Mouse (Mus musculus): Measurements from ENCODE around the gene Prkcsh. TPM values are rescaled to one million over a fixed set of nuclear protein-coding genes. Genes with fewer than 3 reads are reported as not detected.

Prkcsh gene
- polyA plus RNA-seq, 1 experiment from 2014 or later: 93.8 TPM

DNA sequence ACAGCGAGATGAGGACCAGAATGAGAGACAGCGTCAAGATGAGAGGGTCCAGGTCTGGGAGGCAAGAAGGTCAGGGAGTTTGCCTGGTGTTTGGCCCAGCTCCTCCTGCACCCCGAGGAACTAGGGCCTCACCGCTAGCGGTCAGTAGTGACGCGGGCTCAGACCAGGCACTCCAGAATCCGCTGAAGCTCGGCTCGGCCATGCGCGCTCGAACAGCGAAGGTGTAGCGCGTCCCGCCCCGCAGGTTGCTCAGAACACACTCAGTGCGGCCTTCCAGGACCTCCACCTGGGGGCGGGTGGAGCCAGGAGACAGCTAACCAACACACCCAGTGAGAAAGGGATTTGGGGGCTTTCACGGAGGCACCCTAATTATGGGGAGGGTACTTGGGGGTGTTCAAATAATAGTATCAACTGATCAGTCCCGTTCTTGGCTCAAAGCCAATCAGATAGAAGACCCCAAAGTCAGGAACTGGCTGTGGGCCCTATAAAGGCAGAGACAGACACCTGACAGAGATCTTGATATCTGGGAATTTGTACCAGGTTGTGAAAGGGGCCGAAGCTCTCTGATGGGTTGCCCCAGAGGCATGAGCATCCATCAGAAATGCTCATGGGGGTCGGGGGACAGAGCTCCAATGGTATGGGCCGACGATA, 41.9 kb upstream of the Prkcsh start:
- Histone ChIP-seq H3K4me2 (ENCODE audit: low read length) (no peak overlapping the region), H3K27me3 (replicated peaks; ENCODE audit: control insufficient read depth, insufficient read depth, low read length) (peaks cover 43% of the 10 kb centered on the region), H3K9ac (ENCODE audit: low read length) (no peak overlapping the region), H3K27ac (ENCODE audit: low read depth) (no peak overlapping the region), H3K4me1 (replicated peaks; ENCODE audit: control insufficient read depth, insufficient read depth, low read length) (peaks cover 15% of the 10 kb centered on the region; the same call in 1 of the 2 replicates), H3K36me3 (ENCODE audit: control insufficient read depth, insufficient read depth, low read length) (no peaks in the 10 kb centered on the region), H3K9me3 (ENCODE audit: control insufficient read depth, low read length) (no peaks in the 10 kb centered on the region), H3K4me3 (ENCODE audit: low read depth, low read length) (no peak overlapping the region)
- ATAC-seq (replicated peaks; ENCODE audit: low FRiP score, low TSS enrichment, low read depth) (no peak), DNase-seq (ENCODE audit: low spot score) (peak; percentile 64)
- WGBS: 14% methylated on average over 26 of the region's 26 CpGs

DNA sequence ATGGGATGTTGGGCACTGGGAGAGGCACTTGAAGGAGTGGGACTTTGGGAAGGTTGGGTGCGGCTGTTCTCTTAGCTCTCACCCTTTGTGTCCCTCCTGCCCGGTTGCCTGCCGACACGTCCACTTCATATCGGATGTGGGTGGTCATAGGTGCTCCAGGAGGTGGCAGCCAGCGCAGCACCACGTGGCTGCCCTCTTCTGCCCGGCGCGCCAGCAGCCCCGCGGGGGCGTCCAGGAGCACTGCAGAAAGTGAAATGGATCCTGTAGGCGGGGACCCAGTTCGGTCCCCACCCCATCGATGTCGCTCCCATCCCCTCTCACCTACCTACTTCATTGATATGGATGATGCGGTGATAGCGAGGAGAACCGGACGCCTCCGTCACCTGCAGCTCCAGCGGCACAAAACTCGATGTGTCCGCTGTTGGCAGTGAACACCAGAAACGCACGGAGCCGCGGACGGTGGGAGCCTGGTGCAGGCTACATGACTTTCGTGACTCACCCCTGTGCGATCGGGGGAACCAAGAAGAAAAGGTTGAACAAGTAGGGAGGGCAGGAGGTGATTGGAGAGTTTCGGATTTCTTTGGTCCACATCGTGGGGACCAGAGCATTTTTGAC, 41.1 kb upstream of the Prkcsh start:
- DNase-seq (ENCODE audit: low spot score): no peak
- H3K27ac ChIP-seq (ENCODE audit: low read depth): no peak overlapping the region
- 1% methylated on average over 35 of the region's 35 CpGs for WGBS

DNA sequence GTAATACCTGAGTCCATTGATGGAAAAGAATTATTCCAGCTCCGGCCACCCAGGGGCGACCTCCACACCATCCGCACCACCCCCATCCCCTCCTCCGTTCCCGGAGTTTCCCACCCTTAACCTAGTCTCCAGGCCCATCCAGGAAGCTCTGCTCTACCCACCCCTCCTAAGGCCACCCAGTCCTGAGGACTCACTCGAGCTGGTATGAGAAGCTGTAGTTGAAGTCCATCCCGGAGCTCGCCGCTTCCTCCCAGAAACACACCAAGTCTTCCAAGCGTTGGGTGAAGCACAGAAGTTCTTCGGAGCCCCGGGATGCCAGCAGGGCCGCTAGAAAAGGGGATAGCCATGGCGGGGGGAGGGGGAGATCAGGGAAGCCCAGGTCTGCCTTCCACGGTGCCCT, 40.6 kb upstream of the Prkcsh start:
- Histone ChIP-seq H3K36me3 (ENCODE audit: control insufficient read depth, insufficient read depth, low read length) (no peaks in the 10 kb centered on the region), H3K4me1 (replicated peaks; ENCODE audit: control insufficient read depth, insufficient read depth, low read length) (peaks cover 15% of the 10 kb centered on the region; the same call in 1 of the 2 replicates), H3K9ac (ENCODE audit: low read length) (no peak overlapping the region; the same call in 1 of the 2 replicates), H3K4me2 (ENCODE audit: low read length) (peak overlapping the region; percentile 88), H3K27me3 (replicated peaks; ENCODE audit: control insufficient read depth, insufficient read depth, low read length) (peaks cover 43% of the 10 kb centered on the region), H3K27ac (ENCODE audit: low read depth) (no peak overlapping the region), H3K9me3 (ENCODE audit: control insufficient read depth, low read length) (no peaks in the 10 kb centered on the region), H3K4me3 (ENCODE audit: low read depth, low read length) (peak overlapping the region; percentile 42)
- under 1% methylated on average over 15 of the region's 15 CpGs for WGBS
- ATAC-seq (replicated peaks; ENCODE audit: low FRiP score, low TSS enrichment, low read depth) (no peak), DNase-seq (ENCODE audit: low spot score) (peak; percentile 56)

More for the DNA sequence above, 41.1 kb upstream of the Prkcsh start:
- H3K4me3 ChIP-seq (ENCODE audit: low read depth, low read length): peak overlapping the region; percentile 42
- ATAC-seq (replicated peaks; ENCODE audit: low FRiP score, low TSS enrichment, low read depth): no peak
- H3K9me3 ChIP-seq (ENCODE audit: control insufficient read depth, low read length): no peaks in the 10 kb centered on the region
- no peaks in the 10 kb centered on the region for H3K36me3 ChIP-seq (ENCODE audit: control insufficient read depth, insufficient read depth, low read length)
- H3K27me3 ChIP-seq (replicated peaks; ENCODE audit: control insufficient read depth, insufficient read depth, low read length): peaks cover 43% of the 10 kb centered on the region
- peaks cover 15% of the 10 kb centered on the region; the same call in 1 of the 2 replicates for H3K4me1 ChIP-seq (replicated peaks; ENCODE audit: control insufficient read depth, insufficient read depth, low read length)
- peak overlapping the region; percentile 88 for H3K4me2 ChIP-seq (ENCODE audit: low read length)
- H3K9ac ChIP-seq (ENCODE audit: low read length): no peak overlapping the region

DNA sequence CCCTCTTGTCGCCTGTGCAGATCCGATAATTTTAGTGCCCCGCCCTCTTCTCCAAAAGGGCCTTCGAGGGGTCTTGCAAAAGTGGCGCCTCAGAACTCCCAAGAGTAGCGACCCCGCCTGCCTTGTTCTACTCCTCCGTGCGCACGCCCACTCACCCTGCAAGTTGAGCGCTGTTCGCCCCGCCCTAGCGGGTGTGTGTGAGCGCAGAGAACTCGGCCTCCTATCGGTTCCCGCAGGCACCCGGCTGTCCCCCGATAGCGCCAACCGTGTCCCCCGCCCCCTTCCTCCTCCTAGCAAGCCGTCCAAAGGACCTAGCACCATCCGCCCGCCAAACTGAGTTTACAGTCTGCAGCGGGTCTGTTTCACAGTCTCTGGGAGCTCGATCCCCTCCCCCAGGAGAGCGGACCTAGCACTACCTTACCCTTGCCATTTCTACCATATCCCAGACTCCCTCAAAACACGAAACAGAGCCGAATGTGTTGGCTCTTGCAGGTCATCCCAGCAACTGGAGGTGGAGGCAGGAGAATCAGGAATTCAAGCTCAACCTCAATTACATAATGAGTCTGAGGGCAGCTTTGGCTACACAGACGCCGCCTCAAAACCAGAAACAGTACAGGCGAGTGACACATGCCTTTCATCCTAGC, 40.1 kb upstream of the Prkcsh start:
- peaks cover 15% of the 10 kb centered on the region; the same call in 1 of the 2 replicates for H3K4me1 ChIP-seq (replicated peaks; ENCODE audit: control insufficient read depth, insufficient read depth, low read length)
- peak overlapping the region; percentile 42 for H3K4me3 ChIP-seq (ENCODE audit: low read depth, low read length)
- peak overlapping the region; percentile 88 for H3K4me2 ChIP-seq (ENCODE audit: low read length)
- no peak overlapping the region; the same call in 1 of the 2 replicates for H3K9ac ChIP-seq (ENCODE audit: low read length)
- peak; percentile 79 for ATAC-seq (replicated peaks; ENCODE audit: low FRiP score, low TSS enrichment, low read depth)
- DNase-seq (ENCODE audit: low spot score): peak; percentile 75
- H3K9me3 ChIP-seq (ENCODE audit: control insufficient read depth, low read length): no peaks in the 10 kb centered on the region
- H3K27ac ChIP-seq (ENCODE audit: low read depth): no peak overlapping the region
- WGBS: 3% methylated on average over 34 of the region's 34 CpGs
- peaks cover 43% of the 10 kb centered on the region for H3K27me3 ChIP-seq (replicated peaks; ENCODE audit: control insufficient read depth, insufficient read depth, low read length)
- H3K36me3 ChIP-seq (ENCODE audit: control insufficient read depth, insufficient read depth, low read length): no peaks in the 10 kb centered on the region

DNA sequence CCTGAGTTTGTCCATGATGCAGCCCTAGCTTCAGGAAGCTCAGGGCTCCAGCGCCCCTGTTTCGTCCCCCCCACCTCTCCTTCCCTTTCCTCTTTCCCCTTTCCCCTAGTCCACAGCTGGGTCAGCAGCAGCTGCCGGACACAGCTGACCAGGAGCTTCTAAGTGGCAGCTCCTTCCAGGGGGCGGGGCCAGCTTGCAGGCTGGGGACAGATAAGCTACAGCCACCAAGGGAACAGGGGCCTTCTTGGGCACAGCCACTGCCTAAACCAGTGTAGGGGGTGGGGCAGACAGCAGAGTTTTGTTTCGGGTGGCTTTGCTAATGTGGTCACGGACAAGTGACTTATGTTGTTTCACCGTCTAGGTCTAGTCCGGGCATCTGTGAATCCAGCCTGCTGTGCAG, 39.2 kb upstream of the Prkcsh start, which contains the start of gene Epor:
Gene Epor (minus strand): TSS at position 90 of the 400 bp plus-strand sequence.
- Histone ChIP-seq H3K4me3 (ENCODE audit: low read depth, low read length) (peak within 1 kb of the TSS; percentile 42), H3K4me2 (ENCODE audit: low read length) (peak within 1 kb of the TSS; percentile 88), H3K27me3 (replicated peaks; ENCODE audit: control insufficient read depth, insufficient read depth, low read length) (peaks cover 43% of the 10 kb centered on the region), H3K36me3 (ENCODE audit: control insufficient read depth, insufficient read depth, low read length) (no peaks in the 10 kb centered on the region), H3K9me3 (ENCODE audit: control insufficient read depth, low read length) (no peaks in the 10 kb centered on the region), H3K27ac (ENCODE audit: low read depth) (no peak within 1 kb of the TSS), H3K9ac (ENCODE audit: low read length) (no peak within 1 kb of the TSS; the same call in 1 of the 2 replicates), H3K4me1 (replicated peaks; ENCODE audit: control insufficient read depth, insufficient read depth, low read length) (peaks cover 15% of the 10 kb centered on the region; the same call in 1 of the 2 replicates)
- DNase-seq (ENCODE audit: low spot score) (no peak), ATAC-seq (replicated peaks; ENCODE audit: low FRiP score, low TSS enrichment, low read depth) (no peak)
- WGBS: 29% methylated on average over 8 of the region's 8 CpGs

DNA sequence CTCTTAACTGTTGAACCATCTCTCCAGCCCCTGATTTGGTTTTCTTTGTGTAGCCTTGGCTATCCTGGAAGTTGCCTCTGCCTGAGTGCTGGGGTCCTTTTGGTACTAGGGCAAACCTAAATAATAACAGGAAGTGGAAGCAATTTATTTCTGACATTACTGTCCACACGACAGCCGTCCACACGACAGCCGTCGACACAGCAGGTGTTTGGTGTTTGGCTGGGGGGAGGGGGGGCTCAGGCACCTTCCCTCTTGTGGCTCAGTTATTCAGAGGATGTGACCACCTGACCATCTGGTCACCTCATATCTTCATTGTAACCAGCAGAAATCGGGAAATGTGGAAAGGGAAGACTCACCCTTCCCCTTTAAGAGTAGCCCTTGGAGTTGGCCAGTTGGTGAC, 33.7 kb upstream of the Prkcsh start:
- WGBS: 51% methylated on average over 6 of the region's 6 CpGs
- Histone ChIP-seq H3K4me1 (replicated peaks; ENCODE audit: control insufficient read depth, insufficient read depth, low read length) (no peaks in the 10 kb centered on the region), H3K4me2 (ENCODE audit: low read length) (no peak overlapping the region), H3K9me3 (ENCODE audit: control insufficient read depth, low read length) (no peaks in the 10 kb centered on the region), H3K9ac (ENCODE audit: low read length) (no peak overlapping the region), H3K27me3 (replicated peaks; ENCODE audit: control insufficient read depth, insufficient read depth, low read length) (no peaks in the 10 kb centered on the region), H3K36me3 (ENCODE audit: control insufficient read depth, insufficient read depth, low read length) (no peaks in the 10 kb centered on the region), H3K4me3 (ENCODE audit: low read depth, low read length) (no peak overlapping the region), H3K27ac (ENCODE audit: low read depth) (no peak overlapping the region)
- DNase-seq (ENCODE audit: low spot score) (no peak), ATAC-seq (replicated peaks; ENCODE audit: low FRiP score, low TSS enrichment, low read depth) (no peak)

DNA sequence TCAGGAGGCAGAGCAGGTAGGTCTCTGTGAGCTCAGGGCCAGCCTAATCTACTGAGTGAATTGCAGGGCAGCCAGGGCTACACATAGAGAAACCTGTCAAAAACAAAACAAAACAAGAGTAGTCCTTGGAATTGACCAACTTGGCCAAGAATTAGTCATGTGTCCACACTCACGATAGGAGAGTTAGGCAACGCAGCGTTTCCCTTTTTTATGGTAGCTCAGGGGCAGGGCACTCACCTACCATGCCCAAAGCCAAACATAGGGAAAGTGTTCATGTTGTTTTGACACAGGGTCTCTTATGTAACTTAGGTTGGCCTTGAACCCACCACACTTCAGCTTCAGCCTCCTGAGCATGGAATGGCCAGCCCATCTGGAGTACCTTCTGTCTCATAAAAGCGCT, 33.3 kb upstream of the Prkcsh start:
- H3K27ac ChIP-seq (ENCODE audit: low read depth): no peak overlapping the region
- 88% methylated on average over 4 of the region's 4 CpGs for WGBS
- no peaks in the 10 kb centered on the region for H3K27me3 ChIP-seq (replicated peaks; ENCODE audit: control insufficient read depth, insufficient read depth, low read length)
- ATAC-seq (replicated peaks; ENCODE audit: low FRiP score, low TSS enrichment, low read depth): no peak
- no peak overlapping the region for H3K9ac ChIP-seq (ENCODE audit: low read length)
- no peaks in the 10 kb centered on the region for H3K9me3 ChIP-seq (ENCODE audit: control insufficient read depth, low read length)
- H3K36me3 ChIP-seq (ENCODE audit: control insufficient read depth, insufficient read depth, low read length): no peaks in the 10 kb centered on the region
- no peak for DNase-seq (ENCODE audit: low spot score)
- H3K4me3 ChIP-seq (ENCODE audit: low read depth, low read length): no peak overlapping the region
- no peaks in the 10 kb centered on the region for H3K4me1 ChIP-seq (replicated peaks; ENCODE audit: control insufficient read depth, insufficient read depth, low read length)
- no peak overlapping the region for H3K4me2 ChIP-seq (ENCODE audit: low read length)

DNA sequence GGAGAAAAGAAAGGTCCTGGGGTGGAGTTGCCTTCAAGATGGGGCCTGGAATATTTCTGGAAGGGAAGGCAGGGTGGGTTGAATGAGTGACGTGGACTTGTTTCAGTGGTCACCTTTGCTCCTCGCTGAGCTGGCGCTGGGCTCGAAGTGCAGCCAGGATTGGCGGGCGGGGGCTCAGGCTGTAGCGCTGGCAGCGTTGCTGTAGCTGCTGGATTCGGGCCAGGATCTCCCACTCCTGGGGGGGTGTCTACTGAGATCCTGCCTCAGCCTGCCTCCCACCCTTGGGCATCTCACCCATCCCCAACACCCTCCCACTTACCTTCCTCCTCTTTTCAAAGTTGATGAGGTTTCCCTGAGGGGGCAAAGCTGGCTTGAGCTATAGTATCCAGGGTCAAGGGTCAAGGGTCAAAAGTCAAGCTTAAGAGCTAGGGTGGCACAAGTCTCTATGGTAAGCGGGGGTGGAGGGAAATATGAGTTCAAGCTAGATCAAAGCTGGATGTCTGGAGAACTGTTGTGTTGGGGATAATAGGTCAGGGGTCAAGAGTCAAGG, 25.9 kb upstream of the Prkcsh start:
- DNase-seq (ENCODE audit: low spot score) (no peak), ATAC-seq (replicated peaks; ENCODE audit: low FRiP score, low TSS enrichment, low read depth) (no peak)
- Histone ChIP-seq H3K9ac (ENCODE audit: low read length) (no peak overlapping the region), H3K4me1 (replicated peaks; ENCODE audit: control insufficient read depth, insufficient read depth, low read length) (no peaks in the 10 kb centered on the region), H3K27me3 (replicated peaks; ENCODE audit: control insufficient read depth, insufficient read depth, low read length) (no peaks in the 10 kb centered on the region), H3K36me3 (ENCODE audit: control insufficient read depth, insufficient read depth, low read length) (no peaks in the 10 kb centered on the region), H3K9me3 (ENCODE audit: control insufficient read depth, low read length) (no peaks in the 10 kb centered on the region), H3K27ac (ENCODE audit: low read depth) (no peak overlapping the region), H3K4me2 (ENCODE audit: low read length) (no peak overlapping the region), H3K4me3 (ENCODE audit: low read depth, low read length) (no peak overlapping the region)
- WGBS: 87% methylated on average over 10 of the region's 10 CpGs

All from intestine, embryonic 14.5 days (tissue).